27 mouse cellular contexts compared by ENCODE assay signal in the genomic region with DNA sequence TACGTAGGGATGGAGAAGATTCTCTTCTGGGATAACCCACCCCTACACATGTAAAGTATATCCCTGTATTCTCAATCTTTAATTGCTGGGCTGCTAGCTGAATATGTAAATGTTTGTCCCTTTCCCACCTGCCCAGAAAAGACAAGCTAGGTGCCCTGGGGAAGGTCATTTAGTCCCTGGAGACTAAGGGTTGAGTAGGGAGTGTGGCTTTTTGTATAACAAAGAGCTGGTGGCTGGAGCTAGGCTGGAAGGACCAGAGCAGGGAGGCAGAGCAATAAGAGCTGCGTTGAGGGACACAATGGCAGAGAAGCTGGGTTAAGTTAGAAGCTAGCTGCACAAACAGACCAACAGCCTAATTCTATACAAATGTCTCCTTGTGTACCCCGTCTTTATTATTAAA. TPM values are rescaled to one million over a fixed set of nuclear protein-coding genes. Genes with fewer than 3 reads are reported as not detected.
"Had no signal": no experiment of that assay in that cellular context is flagged by ENCODE, and none has a peak within 500 bp of the region (broad histone marks: within the 10 kb centered on the region; RNA-seq: fewer than 3 reads in every experiment).

No protein-coding gene starts in this region.

- H3K4me3 ChIP-seq: limb, embryonic 13.5 days; midbrain, embryonic 12.5 days; midbrain, embryonic 15.5 days; neural tube, embryonic 12.5 days; neural tube, embryonic 15.5 days had no signal

- DNase-seq: kidney, adult 2 months; kidney, postnatal 25 days; layer of hippocampus, postnatal 36 days; liver, postnatal 0 days; lung, embryonic 14.5 days; right cerebral cortex, adult 18-20 months; right cerebral cortex, postnatal 14 days; right cerebral cortex, postnatal 4 days; thymus, adult 2 months; thymus, postnatal 14 days; thymus, postnatal 4 days had no signal

- H3K27ac ChIP-seq: kidney, postnatal 0 days; limb, embryonic 13.5 days; liver, embryonic 14.5 days; macrophage; midbrain, embryonic 12.5 days; midbrain, embryonic 15.5 days; neural tube, embryonic 12.5 days; neural tube, embryonic 15.5 days; stomach, postnatal 0 days had no signal

- H3K4me2 ChIP-seq: limb, embryonic 13.5 days; lung, embryonic 14.5 days; midbrain, embryonic 12.5 days; midbrain, embryonic 15.5 days; neural tube, embryonic 12.5 days; neural tube, embryonic 15.5 days had no signal

- H3K9ac ChIP-seq: limb, embryonic 13.5 days; liver, embryonic 14.5 days; liver, postnatal 0 days; lung, embryonic 14.5 days; midbrain, embryonic 12.5 days; midbrain, embryonic 15.5 days; neural tube, embryonic 12.5 days; neural tube, embryonic 15.5 days had no signal

- H3K9me3 ChIP-seq: limb, embryonic 13.5 days; midbrain, embryonic 12.5 days; midbrain, embryonic 15.5 days; neural tube, embryonic 12.5 days; neural tube, embryonic 15.5 days had no signal

- H3K27me3 ChIP-seq: limb, embryonic 13.5 days; midbrain, embryonic 12.5 days; midbrain, embryonic 15.5 days; neural tube, embryonic 12.5 days; neural tube, embryonic 15.5 days had no signal

- H3K36me3 ChIP-seq: limb, embryonic 13.5 days; midbrain, embryonic 12.5 days; midbrain, embryonic 15.5 days; neural tube, embryonic 12.5 days; neural tube, embryonic 15.5 days had no signal

- H3K4me1 ChIP-seq: midbrain, embryonic 12.5 days; neural tube, embryonic 12.5 days; neural tube, embryonic 15.5 days had no signal

- ATAC-seq: liver, postnatal 0 days; lung, postnatal 0 days; midbrain, embryonic 15.5 days had no signal

RNA-seq across cellular contexts. Expression of a gene that starts 21.2 kb away (rescaled TPM):
- total RNA-seq: megakaryocyte, adult 5-6 weeks had no signal
- polyA plus RNA-seq: liver, adult 2 months; macrophage had no signal

RNA-seq across cellular contexts. Expression of a gene that starts 58.6 kb away (rescaled TPM):
- total RNA-seq: layer of hippocampus, adult 8-10 months; layer of hippocampus, postnatal 10 days; layer of hippocampus, postnatal 36 days; left cerebral cortex, adult 8-10 months; left cerebral cortex, postnatal 25 days had no signal
- polyA plus RNA-seq: limb, embryonic 13.5 days; lung, embryonic 14.5 days; midbrain, embryonic 12.5 days; midbrain, embryonic 15.5 days; neural tube, embryonic 12.5 days; neural tube, embryonic 15.5 days had no signal
